Mouse (Mus musculus): ENCODE measurements around the gene Wdfy4. TPM values are rescaled to one million over a fixed set of nuclear protein-coding genes. Genes with fewer than 3 reads are reported as not detected.
A peak's percentile ranks its signal among the peaks of the same experiment; 100 is the strongest.

Gene Wdfy4
- polyA plus RNA-seq, 1 experiment = not detected

DNA sequence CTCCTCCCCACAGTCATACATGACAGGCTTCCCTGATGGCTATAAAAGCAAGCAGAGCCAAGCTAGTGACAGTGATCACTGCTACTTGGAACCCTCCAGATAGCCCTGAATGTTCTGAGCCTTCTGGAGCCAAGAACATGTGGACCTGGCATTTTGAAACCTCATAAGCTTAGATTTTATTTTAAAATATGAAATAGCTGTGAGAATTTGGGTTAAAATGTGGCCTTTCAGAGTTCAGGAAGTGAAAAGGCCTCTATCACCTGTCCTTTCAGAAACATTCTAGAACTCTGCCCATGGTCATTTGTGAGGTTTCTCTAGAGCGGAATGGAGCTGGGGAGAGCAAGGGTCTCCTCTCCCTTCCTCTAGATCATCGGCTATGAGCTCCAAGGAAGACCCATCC is 194.2 kb downstream of the Wdfy4 start, which contains the start of gene Lrrc18:
TSS of gene Lrrc18 (plus strand) at position 301 of the 400 bp plus-strand sequence.
- Histone ChIP-seq H3K36me3 (ENCODE audit: control insufficient read depth, insufficient read depth, low read length, poor library complexity, severe bottlenecking) (no peaks in the 10 kb centered on the region), H3K9me3 (replicated peaks; ENCODE audit: control insufficient read depth, insufficient read depth, low read length, poor library complexity, severe bottlenecking) (no peaks in the 10 kb centered on the region), H3K27me3 (ENCODE audit: control insufficient read depth, insufficient read depth, low read length, poor library complexity, severe bottlenecking) (no peaks in the 10 kb centered on the region), H3K27ac (ENCODE audit: insufficient read depth, low read length) (no peak within 1 kb of the TSS), H3K4me3 (ENCODE audit: low read depth, low read length) (no peak within 1 kb of the TSS), H3K9ac (ENCODE audit: low read depth, poor library complexity, severe bottlenecking) (no peak within 1 kb of the TSS), H3K4me1 (ENCODE audit: control insufficient read depth, insufficient read depth, low read length) (no peaks in the 10 kb centered on the region)
- TF ChIP-seq POLR2A (IDR thresholded peaks at IDR 0.05; ENCODE audit: insufficient read depth, low read length) (no peak), CTCF (IDR thresholded peaks at IDR 0.05; ENCODE audit: low read depth, low read length) (no peak), EP300 (IDR thresholded peaks at IDR 0.05; ENCODE audit: insufficient read depth, low read depth, low read length) (no peak)

GRCm38 (mm10) chr14:32986659-32987058 is 198.6 kb downstream of the Wdfy4 start:
- H3K27me3 ChIP-seq (ENCODE audit: control insufficient read depth, insufficient read depth, low read length, poor library complexity, severe bottlenecking) = no peaks in the 10 kb centered on the region
- no peak overlapping the region for H3K9ac ChIP-seq (ENCODE audit: low read depth, poor library complexity, severe bottlenecking)
- no peak for TF ChIP-seq POLR2A (IDR thresholded peaks at IDR 0.05; ENCODE audit: insufficient read depth, low read length)
- no peak for TF ChIP-seq CTCF (IDR thresholded peaks at IDR 0.05; ENCODE audit: low read depth, low read length)
- TF ChIP-seq EP300 (IDR thresholded peaks at IDR 0.05; ENCODE audit: insufficient read depth, low read depth, low read length) = no peak

GRCm38 (mm10) chr14:32984176-32984738 is 201.1 kb downstream of the Wdfy4 start:
- no peak overlapping the region for H3K27ac ChIP-seq (ENCODE audit: insufficient read depth, low read length)

More at GRCm38 (mm10) chr14:32986659-32987058, 198.6 kb downstream of the Wdfy4 start:
- Histone ChIP-seq H3K4me3 (ENCODE audit: low read depth, low read length) (no peak overlapping the region), H3K36me3 (ENCODE audit: control insufficient read depth, insufficient read depth, low read length, poor library complexity, severe bottlenecking) (no peaks in the 10 kb centered on the region), H3K27ac (ENCODE audit: insufficient read depth, low read length) (no peak overlapping the region), H3K4me1 (ENCODE audit: control insufficient read depth, insufficient read depth, low read length) (no peaks in the 10 kb centered on the region), H3K9me3 (replicated peaks; ENCODE audit: control insufficient read depth, insufficient read depth, low read length, poor library complexity, severe bottlenecking) (no peaks in the 10 kb centered on the region)

GRCm38 (mm10) chr14:32970700-32971099 is 214.6 kb downstream of the Wdfy4 start:
- Histone ChIP-seq H3K9ac (ENCODE audit: low read depth, poor library complexity, severe bottlenecking) (no peak overlapping the region), H3K36me3 (ENCODE audit: control insufficient read depth, insufficient read depth, low read length, poor library complexity, severe bottlenecking) (no peaks in the 10 kb centered on the region), H3K27ac (ENCODE audit: insufficient read depth, low read length) (no peak overlapping the region), H3K4me1 (ENCODE audit: control insufficient read depth, insufficient read depth, low read length) (no peaks in the 10 kb centered on the region), H3K9me3 (replicated peaks; ENCODE audit: control insufficient read depth, insufficient read depth, low read length, poor library complexity, severe bottlenecking) (no peaks in the 10 kb centered on the region), H3K27me3 (ENCODE audit: control insufficient read depth, insufficient read depth, low read length, poor library complexity, severe bottlenecking) (no peaks in the 10 kb centered on the region), H3K4me3 (ENCODE audit: low read depth, low read length) (no peak overlapping the region)
- TF ChIP-seq CTCF (IDR thresholded peaks at IDR 0.05; ENCODE audit: low read depth, low read length) = no peak
- no peak for TF ChIP-seq EP300 (IDR thresholded peaks at IDR 0.05; ENCODE audit: insufficient read depth, low read depth, low read length)
- no peak for TF ChIP-seq POLR2A (IDR thresholded peaks at IDR 0.05; ENCODE audit: insufficient read depth, low read length)

More at GRCm38 (mm10) chr14:32984176-32984738, 201.1 kb downstream of the Wdfy4 start:
- TF ChIP-seq POLR2A (IDR thresholded peaks at IDR 0.05; ENCODE audit: insufficient read depth, low read length) = no peak
- Histone ChIP-seq H3K36me3 (ENCODE audit: control insufficient read depth, insufficient read depth, low read length, poor library complexity, severe bottlenecking) (no peaks in the 10 kb centered on the region), H3K9me3 (replicated peaks; ENCODE audit: control insufficient read depth, insufficient read depth, low read length, poor library complexity, severe bottlenecking) (no peaks in the 10 kb centered on the region), H3K27me3 (ENCODE audit: control insufficient read depth, insufficient read depth, low read length, poor library complexity, severe bottlenecking) (no peaks in the 10 kb centered on the region), H3K4me1 (ENCODE audit: control insufficient read depth, insufficient read depth, low read length) (no peaks in the 10 kb centered on the region), H3K4me3 (ENCODE audit: low read depth, low read length) (no peak overlapping the region), H3K9ac (ENCODE audit: low read depth, poor library complexity, severe bottlenecking) (no peak overlapping the region)

- no peak overlapping the region for H3K9ac ChIP-seq (ENCODE audit: low read depth, poor library complexity, severe bottlenecking)
- no peak overlapping the region for H3K4me3 ChIP-seq (ENCODE audit: low read depth, low read length)
- TF ChIP-seq POLR2A (IDR thresholded peaks at IDR 0.05; ENCODE audit: insufficient read depth, low read length) = no peak
- TF ChIP-seq CTCF (IDR thresholded peaks at IDR 0.05; ENCODE audit: low read depth, low read length) = no peak
- TF ChIP-seq EP300 (IDR thresholded peaks at IDR 0.05; ENCODE audit: insufficient read depth, low read depth, low read length) = no peak
- H3K27ac ChIP-seq (ENCODE audit: insufficient read depth, low read length) = no peak overlapping the region
- no peaks in the 10 kb centered on the region for H3K4me1 ChIP-seq (ENCODE audit: control insufficient read depth, insufficient read depth, low read length)
- no peaks in the 10 kb centered on the region for H3K36me3 ChIP-seq (ENCODE audit: control insufficient read depth, insufficient read depth, low read length, poor library complexity, severe bottlenecking)
- no peaks in the 10 kb centered on the region for H3K9me3 ChIP-seq (replicated peaks; ENCODE audit: control insufficient read depth, insufficient read depth, low read length, poor library complexity, severe bottlenecking)
- no peaks in the 10 kb centered on the region for H3K27me3 ChIP-seq (ENCODE audit: control insufficient read depth, insufficient read depth, low read length, poor library complexity, severe bottlenecking)
These were observed 220.6 kb downstream of the Wdfy4 start for GRCm38 (mm10) chr14:32964742-32965141.

- H3K9me3 ChIP-seq (replicated peaks; ENCODE audit: control insufficient read depth, insufficient read depth, low read length, poor library complexity, severe bottlenecking) = no peaks in the 10 kb centered on the region
- no peak overlapping the region for H3K4me3 ChIP-seq (ENCODE audit: low read depth, low read length)
- H3K4me1 ChIP-seq (ENCODE audit: control insufficient read depth, insufficient read depth, low read length) = no peaks in the 10 kb centered on the region
- H3K27me3 ChIP-seq (ENCODE audit: control insufficient read depth, insufficient read depth, low read length, poor library complexity, severe bottlenecking) = no peaks in the 10 kb centered on the region
- H3K27ac ChIP-seq (ENCODE audit: insufficient read depth, low read length) = no peak overlapping the region
- no peaks in the 10 kb centered on the region for H3K36me3 ChIP-seq (ENCODE audit: control insufficient read depth, insufficient read depth, low read length, poor library complexity, severe bottlenecking)
- TF ChIP-seq POLR2A (IDR thresholded peaks at IDR 0.05; ENCODE audit: insufficient read depth, low read length) (no peak), EP300 (IDR thresholded peaks at IDR 0.05; ENCODE audit: insufficient read depth, low read depth, low read length) (no peak), CTCF (IDR thresholded peaks at IDR 0.05; ENCODE audit: low read depth, low read length) (peak; percentile 78)
- no peak overlapping the region for H3K9ac ChIP-seq (ENCODE audit: low read depth, poor library complexity, severe bottlenecking)
These were observed 224.8 kb downstream of the Wdfy4 start for GRCm38 (mm10) chr14:32960481-32960880.

Measured in ES-Bruce4 (cell line).